Mouse (Mus musculus) MEL (cell line): ENCODE results near the gene Spef2.

Source experiments
- EP300 ChIP-seq, 2 experiments: IDR thresholded peaks; 2 replicates each; pipeline ENCODE4 v1.6.1; 2011; ENCODE audit warnings: improper control_type of control experiment in 2 of 2, low read length in 2 of 2, low read depth in 1 of 2, mild to moderate bottlenecking in 1 of 2
- ETS1 ChIP-seq: IDR thresholded peaks from 2 replicates; pipeline ENCODE4 v1.6.1; 2012; ENCODE audit warnings: low read depth, mild to moderate bottlenecking, inconsistent platforms, low read length, improper control_type of control experiment, moderate library complexity
- JUND ChIP-seq: IDR thresholded peaks from 2 replicates; pipeline ENCODE4 v1.6.1; 2011; ENCODE audit warnings: low read depth, mild to moderate bottlenecking, improper control_type of control experiment, low read length
- NRF1 ChIP-seq: IDR thresholded peaks from 2 replicates; pipeline ENCODE4 v1.6.1; 2014; ENCODE audit warnings: low read depth, mild to moderate bottlenecking, inconsistent platforms, low read length, improper control_type of control experiment, moderate library complexity; ENCODE audit not compliant: poor library complexity, insufficient read depth, severe bottlenecking
- POLR2A ChIP-seq, 2 experiments: IDR thresholded peaks; 2 replicates each; pipeline ENCODE4 v1.6.1; 2011 to 2012; ENCODE audit warnings: low read length in 2 of 2, mild to moderate bottlenecking in 2 of 2, control low read depth in 1 of 2, improper control_type of control experiment in 1 of 2, low read depth in 1 of 2, moderate library complexity in 1 of 2; ENCODE audit not compliant: control insufficient read depth in 1 of 2, insufficient read depth in 1 of 2, poor library complexity in 1 of 2
- RAD21 ChIP-seq: IDR thresholded peaks from 2 replicates; pipeline ENCODE4 v1.6.1; 2011; ENCODE audit warnings: mild to moderate bottlenecking, low read depth, low read length, improper control_type of control experiment
- RCOR1 ChIP-seq: IDR thresholded peaks from 2 replicates; pipeline ENCODE4 v1.6.1; 2012; ENCODE audit warnings: low read depth, mild to moderate bottlenecking, inconsistent platforms, low read length, improper control_type of control experiment
- SIN3A ChIP-seq: IDR thresholded peaks from 2 replicates; pipeline ENCODE4 v1.6.1; 2012; ENCODE audit warnings: low read length, improper control_type of control experiment, inconsistent platforms
- TCF12 ChIP-seq: IDR thresholded peaks from 2 replicates; pipeline ENCODE4 v1.6.1; 2014; ENCODE audit warnings: low read depth, mild to moderate bottlenecking, inconsistent platforms, low read length, improper control_type of control experiment, moderate library complexity
- USF1 ChIP-seq: IDR thresholded peaks from 2 replicates; pipeline ENCODE4 v1.6.1; 2014; ENCODE audit warnings: low read depth, mild to moderate bottlenecking, inconsistent platforms, low read length, improper control_type of control experiment, moderate library complexity
- ZMIZ1 ChIP-seq: IDR thresholded peaks from 2 replicates; pipeline ENCODE4 v1.6.1; 2012; ENCODE audit warnings: low read depth, mild to moderate bottlenecking, inconsistent platforms, low read length, improper control_type of control experiment, moderate library complexity

GRCm38 (mm10) chr15:9529646-9530045, 219.0 kb downstream of the Spef2 start:
- TF ChIP-seq TCF12 (no peak), ETS1 (no peak), RCOR1 (no peak), RAD21 (no peak), POLR2A (IDR thresholded peaks at IDR 0.05; ENCODE audit: control insufficient read depth in 1 of 2, insufficient read depth in 1 of 2, low read depth in 1 of 2, low read length in 2 of 2, poor library complexity in 1 of 2) (no peak), SIN3A (no peak), NRF1 (no peak), ZMIZ1 (no peak), JUND (no peak; the same call in 1 of the 2 replicates), USF1 (no peak), EP300 (IDR thresholded peaks at IDR 0.05; ENCODE audit: low read depth in 1 of 2, low read length in 2 of 2) (no peak)
